Mouse (Mus musculus): Measurements from ENCODE around the gene Metrn.

Gene Metrn

GRCm38 (mm10) chr17:25796951-25797369 lies at the start of gene Metrn:
Metrn (minus strand) TSS chr17:25797136.
- peak; percentile 94 for DNase-seq

- peak; percentile 98 for DNase-seq
Measured at GRCm38 (mm10) chr17:25844396-25844901, 47.5 kb upstream of the Metrn start, which contains the start of gene Rhot2. Rhot2 (minus strand) TSS chr17:25844851.

- no peak for DNase-seq
Measured at GRCm38 (mm10) chr17:25843636-25844395, 46.9 kb upstream of the Metrn start.

- no peak for DNase-seq
Measured at GRCm38 (mm10) chr17:25843122-25843521, 46.2 kb upstream of the Metrn start.

GRCm38 (mm10) chr17:25842509-25842908 lies 45.6 kb upstream of the Metrn start:
- DNase-seq, result no peak

- DNase-seq, result no peak
Measured at GRCm38 (mm10) chr17:25841117-25841880, 44.4 kb upstream of the Metrn start, which contains the start of gene Gm20683. Gm20683 (minus strand) TSS chr17:25841763.

GRCm38 (mm10) chr17:25840519-25840918 lies 43.6 kb upstream of the Metrn start:
- DNase-seq, result no peak

GRCm38 (mm10) chr17:25839455-25840235 lies 42.7 kb upstream of the Metrn start:
- DNase-seq, result no peak

- no peak for DNase-seq
Measured at GRCm38 (mm10) chr17:25838904-25839303, 42.0 kb upstream of the Metrn start.

- DNase-seq, result no peak
Measured at GRCm38 (mm10) chr17:25837533-25837932, 40.6 kb upstream of the Metrn start.

- peak; percentile 82 for DNase-seq
Measured at GRCm38 (mm10) chr17:25837076-25837410, 40.1 kb upstream of the Metrn start, which contains the start of gene Rhbdl1. Rhbdl1 (minus strand) TSS chr17:25837295.

- DNase-seq, result peak; percentile 33
Measured at GRCm38 (mm10) chr17:25836397-25837075, 39.6 kb upstream of the Metrn start.

- no peak for DNase-seq
Measured at GRCm38 (mm10) chr17:25835816-25836215, 38.9 kb upstream of the Metrn start.

GRCm38 (mm10) chr17:25835301-25835700 lies 38.4 kb upstream of the Metrn start:
- no peak for DNase-seq

- DNase-seq, result no peak
Measured at GRCm38 (mm10) chr17:25834595-25835222, 37.8 kb upstream of the Metrn start.

GRCm38 (mm10) chr17:25833961-25834594 lies 37.1 kb upstream of the Metrn start:
- DNase-seq, result peak; percentile 35

GRCm38 (mm10) chr17:25833291-25833663 lies 36.3 kb upstream of the Metrn start, which contains the start of gene Stub1:
Stub1 (minus strand) TSS chr17:25833404.
- peak; percentile 96 for DNase-seq

- DNase-seq, result peak; percentile 100
Measured at GRCm38 (mm10) chr17:25832436-25833290, 35.7 kb upstream of the Metrn start.

- DNase-seq, result peak; percentile 42
Measured at GRCm38 (mm10) chr17:25831451-25832281, 34.7 kb upstream of the Metrn start.
